Mouse (Mus musculus): Measurements from ENCODE around the gene 4921507P07Rik. TPM values are rescaled to one million over a fixed set of nuclear protein-coding genes. Genes with fewer than 3 reads are reported as not detected.

Gene 4921507P07Rik
- polyA plus RNA-seq (2014; fragmentation: Illumina TruSeq; extraction: RNeasy Lipid Tissue Mini Kit (QIAGEN cat#74804); ENCODE audit: low read depth, low replicate concordance), result 0.47 TPM

GRCm38 (mm10) chr6:50596301-50597211 is at the start of gene 4921507P07Rik:
Gene 4921507P07Rik (minus strand): TSS chr6:50596632.

GRCm38 (mm10) chr6:50566141-50566996 is 30.1 kb downstream of the 4921507P07Rik start, which contains the start of gene Cycs:
Gene Cycs (minus strand): TSS chr6:50566538.

Other genes starting within 250 kb of the 4921507P07Rik start
- 40.1 TPM for gene Osbpl3, start 140.4 kb downstream of the 4921507P07Rik start, polyA plus RNA-seq (2014; fragmentation: Illumina TruSeq; extraction: RNeasy Lipid Tissue Mini Kit (QIAGEN cat#74804); ENCODE audit: low read depth, low replicate concordance)
- 273 TPM for gene Cycs, start 30.1 kb downstream of the 4921507P07Rik start, polyA plus RNA-seq (2014; fragmentation: Illumina TruSeq; extraction: RNeasy Lipid Tissue Mini Kit (QIAGEN cat#74804); ENCODE audit: low read depth, low replicate concordance)
- not detected for gene Npvf, start 57.8 kb upstream of the 4921507P07Rik start, polyA plus RNA-seq (2014; fragmentation: Illumina TruSeq; extraction: RNeasy Lipid Tissue Mini Kit (QIAGEN cat#74804); ENCODE audit: low read depth, low replicate concordance)